Mouse (Mus musculus): ENCODE data around the gene Tagln2.

Gene Tagln2

GRCm38 (mm10) chr1:172481111-172481510 is 18.7 kb upstream of the Tagln2 start:
- no peak for DNase-seq (ENCODE audit: low spot score in 2 of 2)

- peak; percentile 92 to 93 for DNase-seq (ENCODE audit: low spot score in 2 of 2)
Observed at GRCm38 (mm10) chr1:172481540-172482280, 18.1 kb upstream of the Tagln2 start, which contains the start of gene Igsf9. Gene Igsf9, plus strand, starts transcription at chr1:172481788.

GRCm38 (mm10) chr1:172482518-172483360 is 17.1 kb upstream of the Tagln2 start:
- DNase-seq (ENCODE audit: low spot score in 2 of 2) = no peak

- no peak for DNase-seq (ENCODE audit: low spot score in 2 of 2)
Observed at GRCm38 (mm10) chr1:172483361-172483660, 16.5 kb upstream of the Tagln2 start.

- no peak for DNase-seq (ENCODE audit: low spot score in 2 of 2)
Observed at GRCm38 (mm10) chr1:172484236-172484635, 15.6 kb upstream of the Tagln2 start.

GRCm38 (mm10) chr1:172484671-172485070 is 15.2 kb upstream of the Tagln2 start:
- DNase-seq (ENCODE audit: low spot score in 2 of 2) = no peak

GRCm38 (mm10) chr1:172485821-172486220 is 14.0 kb upstream of the Tagln2 start:
- no peak for DNase-seq (ENCODE audit: low spot score in 2 of 2)

- DNase-seq (ENCODE audit: low spot score in 2 of 2) = no peak
Observed at GRCm38 (mm10) chr1:172486236-172486635, 13.6 kb upstream of the Tagln2 start.

DNA sequence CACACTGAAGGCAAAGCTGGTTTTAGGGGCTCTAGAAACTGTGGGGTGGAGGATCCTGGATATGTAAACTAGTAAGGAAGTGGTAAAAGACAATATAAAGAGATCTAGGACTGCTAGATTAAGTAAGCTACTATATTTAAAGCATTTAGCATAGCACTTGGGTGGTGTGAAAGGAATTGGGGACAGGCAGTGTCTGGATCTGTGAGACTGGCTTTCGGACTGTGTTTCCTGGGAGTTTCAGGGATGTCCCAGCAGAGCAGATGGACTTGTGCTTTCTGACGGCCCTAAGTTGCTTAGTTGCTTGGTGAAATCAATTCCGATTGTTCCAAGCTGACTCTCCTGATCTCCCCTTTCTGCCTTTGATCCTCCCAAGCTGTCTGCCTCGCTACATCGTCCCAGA is 13.2 kb upstream of the Tagln2 start:
- no peak for DNase-seq (ENCODE audit: low spot score in 2 of 2)

GRCm38 (mm10) chr1:172487859-172488258 is 12.0 kb upstream of the Tagln2 start:
- DNase-seq (ENCODE audit: low spot score in 2 of 2) = no peak

GRCm38 (mm10) chr1:172488831-172489230 is 11.0 kb upstream of the Tagln2 start:
- no peak for DNase-seq (ENCODE audit: low spot score in 2 of 2)

GRCm38 (mm10) chr1:172489585-172490250 is 10.1 kb upstream of the Tagln2 start:
- DNase-seq (ENCODE audit: low spot score in 2 of 2) = no peak

- peak; percentile 64 to 79 for DNase-seq (ENCODE audit: low spot score in 2 of 2)
Observed at GRCm38 (mm10) chr1:172490261-172490661, 9.6 kb upstream of the Tagln2 start.

DNA sequence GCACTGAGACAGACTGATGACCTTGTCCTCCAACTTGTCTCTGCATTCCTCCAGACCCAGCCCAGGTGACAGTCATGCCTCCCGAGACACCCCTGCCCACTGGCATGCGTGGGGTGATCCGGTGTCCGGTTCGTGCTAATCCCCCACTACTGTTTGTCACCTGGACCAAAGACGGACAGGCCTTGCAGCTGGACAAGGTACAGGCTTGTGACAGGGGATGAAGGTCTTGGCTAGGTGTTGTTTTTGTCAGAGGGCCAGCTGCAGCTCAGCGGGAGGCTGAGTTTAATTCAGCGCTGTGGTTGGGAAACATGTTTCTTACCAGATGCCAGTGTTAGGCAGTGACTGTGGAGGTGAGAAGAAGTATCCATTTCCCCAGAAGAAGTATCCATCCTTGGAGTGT is 7.8 kb upstream of the Tagln2 start:
- DNase-seq (ENCODE audit: low spot score in 2 of 2) = no peak

DNA sequence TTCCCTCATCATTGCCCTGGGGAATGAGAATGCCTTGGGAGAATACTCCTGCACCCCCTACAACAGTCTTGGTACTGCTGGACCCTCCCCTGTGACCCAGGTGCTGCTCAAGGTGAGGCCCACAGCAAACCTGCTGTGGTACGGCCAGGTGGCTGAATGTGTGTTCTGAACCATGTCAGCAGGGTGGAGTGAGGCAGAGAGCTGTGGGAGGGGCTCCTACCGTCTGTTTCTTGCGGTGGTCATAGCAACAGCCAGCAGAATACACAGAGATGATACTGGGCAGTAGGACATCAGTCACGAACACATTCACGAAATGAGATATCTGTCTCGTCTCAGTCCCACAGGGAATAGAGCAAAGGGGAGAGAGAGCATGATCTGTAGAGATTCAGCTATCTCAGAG is 6.3 kb upstream of the Tagln2 start:
- no peak for DNase-seq (ENCODE audit: low spot score in 2 of 2)

- DNase-seq (ENCODE audit: low spot score in 2 of 2) = no peak
Observed at GRCm38 (mm10) chr1:172496030-172496429, 3.8 kb upstream of the Tagln2 start.

DNA sequence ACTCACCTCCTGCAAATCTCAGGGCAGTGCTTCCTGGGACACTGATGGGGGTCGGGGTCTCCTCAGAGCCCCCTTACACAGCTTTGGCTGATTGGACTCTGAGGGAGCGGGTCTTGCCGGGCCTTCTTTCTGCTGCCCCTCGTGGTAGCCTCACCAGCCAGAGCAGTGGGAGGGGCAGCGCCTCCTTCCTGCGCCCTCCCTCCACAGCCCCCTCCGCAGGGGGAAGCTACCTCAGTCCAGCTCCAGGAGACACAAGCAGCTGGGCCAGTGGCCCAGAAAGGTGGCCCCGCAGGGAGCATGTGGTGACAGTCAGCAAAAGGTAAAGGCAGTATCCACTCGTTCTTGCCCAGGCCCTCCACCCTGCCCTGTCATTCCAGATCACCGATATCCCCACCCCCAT is 2.4 kb upstream of the Tagln2 start:
- no peak for DNase-seq (ENCODE audit: low spot score in 2 of 2)

DNA sequence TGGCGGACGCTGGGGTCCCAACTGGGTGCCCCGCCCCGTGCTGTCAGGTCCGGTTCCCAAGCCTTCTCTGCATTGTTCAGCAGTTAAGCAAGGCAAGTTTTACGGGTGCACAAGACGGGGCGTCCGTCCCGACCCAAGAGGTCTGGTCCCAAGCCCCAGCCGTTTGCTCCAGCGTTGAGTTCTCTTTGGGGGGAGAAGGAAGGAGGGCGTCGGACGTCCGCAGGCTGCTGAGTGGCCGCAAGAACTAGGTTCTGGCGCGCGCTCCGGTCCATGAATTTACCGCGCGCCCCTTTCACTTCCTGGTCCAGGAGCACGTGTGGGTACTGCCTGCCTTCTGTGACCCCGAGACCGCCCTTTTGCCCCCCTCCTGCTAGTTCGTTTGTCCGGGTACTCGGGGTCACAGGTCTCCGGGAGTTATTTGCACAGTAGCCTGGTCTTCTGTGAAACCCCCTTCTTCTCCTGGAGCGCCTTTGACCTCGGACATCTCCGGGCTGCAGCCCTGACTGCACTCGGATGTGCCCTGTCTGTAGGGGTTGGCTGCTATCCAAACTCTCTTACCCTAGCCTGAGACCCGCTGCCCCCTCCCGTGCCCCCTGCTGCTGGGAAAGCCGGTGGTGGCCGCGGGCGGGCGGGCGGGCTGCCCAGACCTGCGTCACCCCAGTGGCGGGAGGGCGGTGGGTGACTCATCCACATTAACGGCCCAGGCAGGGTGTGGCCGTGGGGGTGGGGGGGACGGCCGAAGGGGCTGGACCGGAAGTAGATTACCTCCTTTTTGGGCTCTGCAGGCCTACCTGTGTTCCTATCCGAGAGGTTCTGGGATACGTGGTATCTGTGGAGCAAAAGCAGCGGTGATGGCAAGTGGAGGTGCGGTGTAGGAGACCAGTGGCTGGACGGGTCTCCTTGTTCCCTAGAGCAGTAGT is 864 bp downstream of the Tagln2 start:
- DNase-seq (ENCODE audit: low spot score in 2 of 2) = no peak

- DNase-seq (ENCODE audit: low spot score in 2 of 2) = no peak
Observed at GRCm38 (mm10) chr1:172501371-172502144, 1.7 kb downstream of the Tagln2 start.

Measured in right cerebral cortex, postnatal 36 days (tissue).